Mouse (Mus musculus) embryonic facial prominence, embryonic 15.5 days (tissue): ENCODE results near the gene Endog. TPM values are rescaled to one million over a fixed set of nuclear protein-coding genes. Genes with fewer than 3 reads are reported as not detected.
"Not testable (repeated sequence)": the region's sequence is repeated elsewhere in the genome, so short reads cannot be mapped to it uniquely, and the experiment has no call there.

Experiments
- ATAC-seq: fragments of 200-750 bp; cut with Nextera tagmentation; 2 replicates; pipeline ENCODE4 v1.8.0; 2017; ENCODE audit warnings: low read depth, moderate TSS enrichment; ENCODE audit not compliant: insufficient number of reproducible peaks, low FRiP score, low TSS enrichment
- H3K27ac ChIP-seq: fragments of 300-500 bp; sonication (generic); replicated peaks from 2 replicates; pipeline ENCODE4 v1.5.1; 2015; ENCODE audit warnings: mild to moderate bottlenecking, inconsistent platforms
- H3K27me3 ChIP-seq: fragments of 300-500 bp; sonication (generic); 2 replicates; pipeline ENCODE4 v1.6.1; 2015; ENCODE audit warnings: inconsistent platforms
- H3K36me3 ChIP-seq: fragments of 300-500 bp; sonication (generic); 2 replicates; pipeline ENCODE4 v1.6.1; 2015; ENCODE audit warnings: mild to moderate bottlenecking, inconsistent platforms
- H3K4me1 ChIP-seq: fragments of 300-500 bp; sonication (generic); 2 replicates; pipeline ENCODE4 v1.6.1; 2015; ENCODE audit warnings: inconsistent platforms
- H3K4me2 ChIP-seq: fragments of 300-500 bp; sonication (generic); replicated peaks from 2 replicates; pipeline ENCODE4 v1.6.1; 2015; ENCODE audit warnings: mild to moderate bottlenecking, inconsistent platforms
- H3K4me3 ChIP-seq: fragments of 300-500 bp; sonication (generic); replicated peaks from 2 replicates; pipeline ENCODE4 v1.5.1; 2015; ENCODE audit warnings: mild to moderate bottlenecking, inconsistent platforms
- H3K9ac ChIP-seq: fragments of 300-500 bp; sonication (generic); 2 replicates; pipeline ENCODE4 v1.6.1; 2015; ENCODE audit warnings: inconsistent platforms
- H3K9me3 ChIP-seq: fragments of 300-500 bp; sonication (generic); replicated peaks from 2 replicates; pipeline ENCODE4 v1.6.1; 2016; ENCODE audit warnings: inconsistent platforms
- WGBS: fragments of 180-500 bp; shearing (Covaris S2); methylation state at CpG from one replicate; pipeline ENCODE4 v1.1.7; 2015; 5-methylcytosine and 5-hydroxymethylcytosine counted together
- polyA plus RNA-seq: library from polyadenylated mRNA; unstranded; fragments of >200 nt; fragmentation: Nextera tagmentation; extraction: Ambion mirVana; gene quantifications from 2 replicates; pipeline ENCODE4 v1.2.1, GENCODE M21; 2015

Endog gene
- polyA plus RNA-seq, 1 experiment from 2014 or later = 18.9 TPM

DNA sequence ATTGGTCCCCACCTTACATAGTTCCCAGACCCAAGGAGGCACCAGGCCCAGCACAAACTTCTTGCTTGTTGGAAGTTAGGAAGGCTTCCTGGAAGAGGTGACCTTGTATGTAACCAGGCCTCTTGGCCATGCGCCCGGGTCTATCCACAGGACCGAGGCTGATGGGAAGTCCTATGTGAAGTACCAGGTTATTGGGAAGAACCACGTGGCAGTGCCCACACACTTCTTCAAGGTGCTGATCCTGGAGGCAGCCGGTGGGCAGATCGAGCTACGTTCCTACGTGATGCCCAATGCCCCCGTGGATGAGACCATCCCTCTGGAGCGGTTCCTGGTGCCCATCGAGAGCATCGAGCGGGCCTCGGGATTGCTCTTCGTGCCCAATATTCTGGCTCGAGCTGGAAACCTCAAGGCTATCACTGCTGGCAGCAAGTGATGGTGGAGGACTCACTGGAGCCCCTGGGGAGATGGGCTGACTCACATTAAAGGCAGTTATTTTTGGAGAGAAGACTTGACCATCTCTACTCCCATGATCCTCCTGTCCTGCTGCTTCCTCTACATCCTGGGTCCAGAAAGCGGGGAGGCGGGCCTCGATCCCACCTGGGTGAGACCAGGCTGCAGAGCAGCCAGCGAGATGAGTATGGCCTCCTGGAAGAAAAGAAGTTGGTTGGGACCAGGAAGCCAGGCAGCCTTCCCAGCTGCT lies 2.4 kb downstream of the Endog start:
- H3K27me3 ChIP-seq = no peaks in the 10 kb centered on the region
- no peaks in the 10 kb centered on the region; the same call in 1 of the 2 replicates for H3K9me3 ChIP-seq
- H3K36me3 ChIP-seq = peaks cover 48% of the 10 kb centered on the region
- 95% methylated on average over 20 of the region's 20 CpGs for WGBS
- no peak overlapping the region for H3K27ac ChIP-seq
- H3K4me3 ChIP-seq = no peak overlapping the region
- no peak overlapping the region for H3K4me2 ChIP-seq
- ATAC-seq = no peak
- H3K4me1 ChIP-seq = peaks cover 22% of the 10 kb centered on the region
- H3K9ac ChIP-seq = no peak overlapping the region

DNA sequence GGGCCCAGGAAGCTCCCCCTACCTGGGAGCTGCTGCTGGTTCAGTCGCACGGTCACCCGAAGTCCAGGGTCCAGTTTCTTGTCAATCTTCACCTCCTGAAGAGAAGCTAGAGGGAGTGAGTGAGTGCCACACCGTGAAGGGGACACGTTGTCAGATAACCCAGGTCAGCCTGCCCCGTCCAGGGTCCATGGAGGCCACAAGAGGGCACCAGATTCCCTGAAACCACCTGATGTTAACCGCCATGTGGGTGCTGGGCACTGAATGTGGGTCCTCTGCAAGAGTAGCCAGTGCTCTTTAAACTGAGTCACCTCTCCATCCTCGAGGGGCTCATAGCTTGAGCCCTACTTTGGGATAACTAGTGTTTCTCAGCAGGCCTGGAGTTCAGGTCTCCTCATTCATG lies 4.6 kb downstream of the Endog start:
- H3K4me2 ChIP-seq = no peak overlapping the region

DNA sequence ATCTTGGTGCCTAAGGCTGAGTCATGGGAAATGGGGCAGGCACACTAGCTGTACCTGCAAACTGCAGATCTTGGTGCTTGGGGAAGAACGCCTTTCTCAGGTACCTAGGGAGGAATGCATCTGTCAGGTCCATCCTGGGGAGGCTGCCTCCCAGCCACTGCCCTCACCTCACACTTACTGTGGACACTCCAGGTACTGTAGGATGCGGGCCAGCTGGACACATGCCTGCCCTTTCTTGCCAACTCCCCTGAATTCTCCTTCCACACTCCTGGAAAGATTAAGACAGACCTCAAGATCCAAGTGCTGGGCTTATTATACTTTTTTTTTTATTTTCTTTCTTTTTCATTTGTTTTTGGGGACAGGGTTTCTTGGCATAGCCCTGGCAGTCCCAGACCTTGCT lies 5.3 kb downstream of the Endog start:
- no peaks in the 10 kb centered on the region for H3K27me3 ChIP-seq
- H3K27ac ChIP-seq = no peak overlapping the region
- H3K9ac ChIP-seq = no peak overlapping the region
- H3K4me1 ChIP-seq = peaks cover 19% of the 10 kb centered on the region
- no peak overlapping the region for H3K4me3 ChIP-seq
- no peaks in the 10 kb centered on the region; the same call in 1 of the 2 replicates for H3K9me3 ChIP-seq
- peaks cover 48% of the 10 kb centered on the region for H3K36me3 ChIP-seq
- no peak for ATAC-seq
- H3K4me2 ChIP-seq = no peak overlapping the region
- WGBS = 95% methylated on average over 2 of the region's 2 CpGs

More for the DNA sequence above, 4.6 kb downstream of the Endog start:
- ATAC-seq = no peak
- peaks cover 48% of the 10 kb centered on the region for H3K36me3 ChIP-seq
- no peak overlapping the region for H3K4me3 ChIP-seq
- H3K27me3 ChIP-seq = no peaks in the 10 kb centered on the region
- peaks cover 22% of the 10 kb centered on the region for H3K4me1 ChIP-seq
- no peaks in the 10 kb centered on the region; the same call in 1 of the 2 replicates for H3K9me3 ChIP-seq
- no peak overlapping the region for H3K9ac ChIP-seq
- H3K27ac ChIP-seq = no peak overlapping the region
- WGBS = 87% methylated on average over 8 of the region's 8 CpGs

DNA sequence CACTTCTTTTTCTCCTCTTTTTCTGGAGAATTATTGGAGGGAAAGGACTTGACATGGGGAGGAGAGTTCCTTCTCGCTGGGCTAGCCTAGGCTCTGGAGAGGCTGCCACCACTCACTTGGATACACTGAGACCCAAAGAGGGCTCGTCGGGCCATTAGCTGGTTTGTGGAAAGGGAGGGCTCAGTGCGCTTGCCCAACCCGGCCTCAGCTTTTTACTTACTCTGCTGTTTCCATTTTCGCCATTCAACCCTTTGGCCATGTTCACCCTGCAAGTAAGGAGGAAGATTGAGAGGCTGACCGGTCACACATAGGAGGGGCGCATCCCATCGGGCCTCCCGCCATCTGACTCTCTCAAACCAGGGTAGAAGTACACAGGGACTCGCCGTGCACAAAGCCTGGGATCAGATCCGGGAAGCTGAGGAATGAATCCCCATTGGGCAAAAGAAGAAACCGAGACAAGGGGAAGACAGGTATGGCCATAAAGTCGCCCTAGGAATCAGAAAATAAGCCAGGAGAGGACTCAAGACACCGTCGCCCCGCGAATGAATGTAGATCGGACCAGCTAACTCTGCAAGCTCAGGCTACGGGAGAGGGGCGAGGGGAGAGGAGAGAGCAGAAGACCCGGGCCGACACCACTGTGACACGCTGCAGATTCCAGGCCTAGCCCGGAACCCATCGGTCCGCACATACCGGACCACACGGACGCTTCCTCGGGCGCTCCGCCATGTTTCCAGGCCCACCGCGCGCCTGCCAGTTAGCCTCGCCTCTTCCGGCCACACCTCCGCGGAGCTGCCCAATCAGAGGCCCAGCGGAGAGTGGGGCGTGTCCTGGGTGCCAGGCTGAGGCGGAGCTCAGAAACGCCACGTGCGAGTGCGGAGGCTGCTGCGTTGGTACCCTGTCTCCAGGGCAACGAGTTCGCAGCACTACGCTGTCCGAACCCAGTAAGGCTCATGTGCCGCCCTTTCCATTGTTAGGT lies 6.7 kb downstream of the Endog start, which contains the start of gene Spout1:
Gene Spout1, minus strand, starts transcription at position 760 of the 976 bp plus-strand sequence.
- WGBS = 2% methylated on average over 54 of the region's 54 CpGs

DNA sequence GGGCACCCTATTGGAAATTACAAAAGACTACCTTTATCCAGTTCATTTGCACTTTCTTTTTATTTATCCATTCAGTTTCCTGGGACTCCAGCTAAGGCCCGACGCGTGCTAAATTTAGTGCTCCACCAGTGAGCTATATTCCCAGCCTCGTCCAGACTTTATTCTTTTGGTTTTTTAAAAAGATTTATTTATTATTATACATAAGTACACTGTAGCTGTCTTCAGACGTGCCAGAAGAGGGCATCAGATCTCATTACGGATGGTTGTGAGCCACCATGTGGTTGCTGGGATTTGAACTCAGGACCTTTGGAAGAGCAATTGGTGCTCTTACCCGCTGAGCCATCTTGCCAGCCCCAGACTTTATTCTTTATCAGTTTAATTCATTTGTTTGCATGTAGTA lies 7.4 kb downstream of the Endog start:
- WGBS = 54% methylated on average over 7 of the region's 7 CpGs
- H3K4me1 ChIP-seq = peaks cover 10% of the 10 kb centered on the region
- peaks cover 36% of the 10 kb centered on the region for H3K36me3 ChIP-seq
- not testable (repeated sequence) for H3K9me3 ChIP-seq, H3K9ac ChIP-seq, H3K27ac ChIP-seq, ATAC-seq, H3K27me3 ChIP-seq
- H3K4me3 ChIP-seq = peak overlapping the region; percentile 78
- H3K4me2 ChIP-seq = peak overlapping the region; percentile 85

More for the DNA sequence above, 6.7 kb downstream of the Endog start, which contains the start of gene Spout1:
- H3K27me3 ChIP-seq = no peaks in the 10 kb centered on the region
- no peak within 1 kb of the TSS for H3K27ac ChIP-seq
- peaks cover 10% of the 10 kb centered on the region for H3K4me1 ChIP-seq
- H3K36me3 ChIP-seq = peaks cover 43% of the 10 kb centered on the region
- peak within 1 kb of the TSS; percentile 85 for H3K4me2 ChIP-seq
- peak; percentile 97 for ATAC-seq
- H3K9me3 ChIP-seq = no peaks in the 10 kb centered on the region; the same call in 1 of the 2 replicates
- H3K9ac ChIP-seq = peak within 1 kb of the TSS; percentile 77
- H3K4me3 ChIP-seq = peak within 1 kb of the TSS; percentile 78

DNA sequence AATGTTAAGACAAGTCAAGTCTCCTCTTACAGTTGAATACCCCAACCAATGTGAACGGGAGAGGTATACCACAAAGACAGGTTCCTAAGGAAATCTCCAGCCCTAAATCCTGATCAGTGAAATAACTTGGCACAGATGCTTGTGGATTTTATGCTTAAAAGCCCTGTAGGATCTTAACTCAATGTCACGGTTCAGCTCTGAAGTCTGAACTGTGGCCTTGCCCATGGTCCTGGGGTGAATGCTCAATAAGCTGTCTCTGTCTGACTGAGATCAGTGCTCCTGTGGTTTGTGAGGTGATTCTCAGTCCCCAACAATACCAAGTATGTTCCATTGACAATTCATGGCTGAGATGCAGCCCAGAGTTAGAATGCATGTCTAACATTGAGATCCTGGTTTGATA lies 11.1 kb downstream of the Endog start:
- Histone ChIP-seq H3K9ac (no peak overlapping the region), H3K27me3 (no peaks in the 10 kb centered on the region), H3K27ac (no peak overlapping the region), H3K36me3 (peaks cover 6% of the 10 kb centered on the region), H3K4me3 (no peak overlapping the region), H3K4me1 (peaks cover 4% of the 10 kb centered on the region), H3K9me3 (no peaks in the 10 kb centered on the region), H3K4me2 (no peak overlapping the region)
- 54% methylated on average over 2 of the region's 2 CpGs for WGBS
- no peak for ATAC-seq

DNA sequence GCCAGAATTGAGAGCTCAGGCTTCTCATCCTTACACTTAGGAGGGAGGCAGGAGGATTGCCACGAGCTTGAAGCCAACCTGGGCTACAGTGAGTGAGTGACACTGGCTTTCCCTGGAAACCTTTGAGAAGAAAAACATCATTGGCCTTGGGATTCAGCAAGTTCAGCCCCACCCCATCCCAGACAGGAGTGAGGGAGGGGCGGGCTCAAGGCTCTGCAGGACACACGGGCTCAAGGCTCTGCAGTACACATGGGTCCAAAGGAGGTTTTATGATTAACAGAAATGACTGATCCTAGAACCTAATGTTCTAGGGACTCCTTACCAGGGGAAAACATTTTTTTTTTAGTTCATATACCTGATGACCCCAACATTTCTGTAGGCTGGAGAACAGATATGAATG lies 12.4 kb downstream of the Endog start:
- no peak for ATAC-seq
- Histone ChIP-seq H3K4me1 (no peaks in the 10 kb centered on the region), H3K4me3 (no peak overlapping the region), H3K27ac (no peak overlapping the region), H3K4me2 (no peak overlapping the region), H3K36me3 (peaks cover 6% of the 10 kb centered on the region), H3K9ac (no peak overlapping the region), H3K9me3 (no peaks in the 10 kb centered on the region), H3K27me3 (no peaks in the 10 kb centered on the region)
- 69% methylated on average over 3 of the region's 3 CpGs for whole genome bisulfite sequencing

DNA sequence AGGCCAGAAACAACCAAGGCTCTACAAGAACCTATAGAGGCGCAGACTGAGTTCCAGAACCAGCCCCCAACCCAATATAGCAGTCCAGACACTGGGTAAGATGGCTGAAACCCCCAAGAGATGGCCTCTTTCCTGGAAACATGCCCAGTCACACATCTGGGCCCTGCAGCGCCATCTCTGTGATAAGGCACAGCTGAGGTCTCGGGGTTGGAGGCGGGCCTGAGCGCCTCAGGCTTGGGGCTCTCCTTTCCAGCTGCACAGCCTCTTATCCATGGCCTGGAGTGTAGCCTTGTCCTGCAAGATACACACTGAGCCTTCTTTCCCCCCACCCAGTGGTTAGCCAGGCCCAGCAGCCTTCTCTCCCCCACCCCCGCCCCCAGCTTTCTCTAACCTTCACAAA lies 14.0 kb downstream of the Endog start:
- no peak overlapping the region for H3K4me3 ChIP-seq
- no peak overlapping the region for H3K4me2 ChIP-seq
- WGBS = 86% methylated on average over 6 of the region's 6 CpGs
- peaks cover 6% of the 10 kb centered on the region for H3K36me3 ChIP-seq
- H3K27me3 ChIP-seq = no peaks in the 10 kb centered on the region
- ATAC-seq = no peak
- no peak overlapping the region for H3K9ac ChIP-seq
- no peaks in the 10 kb centered on the region for H3K9me3 ChIP-seq
- H3K27ac ChIP-seq = no peak overlapping the region
- H3K4me1 ChIP-seq = no peaks in the 10 kb centered on the region

DNA sequence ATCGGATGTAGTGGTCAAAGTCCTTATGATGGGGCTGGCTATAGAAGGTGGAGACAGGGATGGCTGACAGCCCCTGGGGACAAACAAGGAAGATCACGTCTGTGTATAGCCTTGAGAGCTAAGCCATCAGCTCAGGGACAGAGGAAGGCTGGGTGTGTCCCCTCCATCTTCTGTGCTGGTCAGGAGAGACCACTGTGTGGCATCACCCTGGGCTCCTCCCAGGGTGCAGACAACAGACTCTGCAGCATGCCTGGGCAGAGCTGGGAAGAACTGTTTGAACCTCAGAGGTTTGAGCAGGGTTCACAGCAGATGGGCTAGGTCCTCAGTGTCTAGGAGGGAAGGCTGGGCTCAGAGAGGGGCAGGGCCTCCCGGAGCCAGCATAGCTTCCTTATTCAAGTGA lies 14.4 kb downstream of the Endog start:
- WGBS = 84% methylated on average over 3 of the region's 3 CpGs
- ATAC-seq = no peak
- Histone ChIP-seq H3K4me2 (no peak overlapping the region), H3K9ac (no peak overlapping the region), H3K4me3 (no peak overlapping the region), H3K27me3 (no peaks in the 10 kb centered on the region), H3K36me3 (peaks cover 6% of the 10 kb centered on the region), H3K27ac (no peak overlapping the region), H3K4me1 (no peaks in the 10 kb centered on the region), H3K9me3 (no peaks in the 10 kb centered on the region)

DNA sequence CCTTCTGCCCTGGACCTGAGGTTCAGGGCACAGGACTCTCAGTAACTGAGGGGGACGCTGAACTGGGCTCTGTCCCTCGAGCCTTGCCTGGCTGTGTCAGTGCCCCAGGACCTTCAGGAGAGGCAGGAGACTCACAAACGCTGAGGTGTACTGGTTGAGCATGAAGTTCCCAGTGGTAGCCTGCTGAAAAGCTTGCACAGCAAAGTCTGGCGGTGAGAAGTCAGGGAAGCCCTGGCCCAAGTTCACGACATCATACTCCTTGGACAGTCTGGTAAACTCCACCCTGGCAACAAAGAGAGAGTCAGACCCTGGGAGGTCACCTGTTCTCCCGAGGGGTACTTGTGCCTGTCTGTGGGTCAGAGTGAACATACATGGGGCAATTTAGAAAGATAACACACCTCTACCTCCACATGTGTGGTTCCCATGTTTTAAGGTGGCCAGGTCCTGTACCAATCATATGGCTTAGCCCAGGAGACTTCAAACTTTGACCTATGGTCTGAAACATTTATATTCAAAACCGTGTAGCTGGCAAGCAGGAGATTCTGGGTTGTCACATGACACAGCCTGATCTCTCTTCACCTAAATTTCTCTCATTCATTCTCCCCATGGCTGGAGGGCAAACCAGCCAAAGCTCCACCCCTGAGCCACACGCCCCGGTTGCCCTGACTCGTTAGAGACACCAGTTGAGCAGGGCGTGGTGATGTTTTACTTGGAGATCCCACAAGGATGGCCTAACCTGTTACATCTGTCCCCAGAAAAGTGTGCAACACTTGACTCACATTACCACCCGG lies 20.7 kb downstream of the Endog start:
- H3K36me3 ChIP-seq = 0 out of 2 replicates have a peak, but pooled peaks cover 4% of the 10 kb centered on the region
- no peak overlapping the region for H3K9ac ChIP-seq
- WGBS = 73% methylated on average over 12 of the region's 12 CpGs
- 0 out of 2 replicates have a peak, but pooled peaks have one; percentile 15 for ATAC-seq
- H3K9me3 ChIP-seq = no peaks in the 10 kb centered on the region
- peaks cover 5% of the 10 kb centered on the region; the same call in 1 of the 2 replicates for H3K4me1 ChIP-seq
- H3K4me2 ChIP-seq = no peak overlapping the region
- H3K27ac ChIP-seq = no peak overlapping the region
- H3K27me3 ChIP-seq = no peaks in the 10 kb centered on the region
- no peak overlapping the region for H3K4me3 ChIP-seq
